Mouse (Mus musculus) forebrain, postnatal 0 days (tissue): Measurements from ENCODE around the gene Ulbp1. TPM values are rescaled to one million over a fixed set of nuclear protein-coding genes. Genes with fewer than 3 reads are reported as not detected.
A peak's percentile ranks its signal among the peaks of the same experiment; 100 is the strongest.
"Not testable (repeated sequence)": the region's sequence is repeated elsewhere in the genome, so short reads cannot be mapped to it uniquely, and the experiment has no call there.

ENCODE experiments used
- ATAC-seq: fragments of 200-750 bp; cut with Nextera tagmentation; 2 replicates; pipeline ENCODE4 v1.8.0; 2017; ENCODE audit warnings: mild to moderate bottlenecking, moderate library complexity
- DNase-seq: peaks from one replicate; pipeline ENCODE4 v3.0.0-alpha.2; 2015
- H3K27ac ChIP-seq: fragments of 300-500 bp; sonication (generic); 2 replicates; pipeline ENCODE4 v1.5.1; 2014; ENCODE audit warnings: low read depth, mild to moderate bottlenecking, antibody characterized with exemption, low read length, moderate library complexity, mixed read lengths
- H3K27me3 ChIP-seq: fragments of 300-500 bp; sonication (generic); 2 replicates; pipeline ENCODE4 v1.6.1; 2014; ENCODE audit warnings: mild to moderate bottlenecking, low read length, mixed read lengths; ENCODE audit not compliant: insufficient read depth
- H3K36me3 ChIP-seq: fragments of 300-500 bp; sonication (generic); 2 replicates; pipeline ENCODE4 v1.6.1; 2014; ENCODE audit warnings: mild to moderate bottlenecking, moderate library complexity; ENCODE audit not compliant: insufficient read depth
- H3K4me1 ChIP-seq: fragments of 300-500 bp; sonication (generic); 2 replicates; pipeline ENCODE4 v1.6.1; 2014; ENCODE audit warnings: antibody characterized with exemption; ENCODE audit not compliant: insufficient read depth
- H3K4me2 ChIP-seq: fragments of 300-500 bp; sonication (generic); 2 replicates; pipeline ENCODE4 v1.6.1; 2014; ENCODE audit warnings: low read depth, mild to moderate bottlenecking, moderate library complexity
- H3K4me3 ChIP-seq: fragments of 300-500 bp; sonication (generic); 2 replicates; pipeline ENCODE4 v1.5.1; 2014; ENCODE audit warnings: low read depth, low read length, mixed read lengths
- H3K9ac ChIP-seq: fragments of 300-500 bp; sonication (generic); 2 replicates; pipeline ENCODE4 v1.6.1; 2014; ENCODE audit warnings: mild to moderate bottlenecking
- H3K9me3 ChIP-seq: fragments of 300-500 bp; sonication (generic); 2 replicates; pipeline ENCODE4 v1.6.1; 2016; ENCODE audit warnings: low read length
- CTCF ChIP-seq: sonication (generic); IDR thresholded peaks from 2 replicates; pipeline ENCODE4 v1.5.1; 2016; ENCODE audit warnings: antibody characterized with exemption, control low read depth, low read depth
- WGBS: fragments of 180-500 bp; shearing (Covaris S2); extraction: QIAGEN DNeasy Blood & Tissue Kit; methylation state at CpG from one replicate; pipeline ENCODE4 v1.1.7; 2014; 5-methylcytosine and 5-hydroxymethylcytosine counted together
- polyA plus RNA-seq: library from polyadenylated mRNA; unstranded; fragments of >200 nt; fragmentation: Nextera tagmentation; extraction: Ambion mirVana; gene quantifications from 2 replicates; pipeline ENCODE4 v1.2.1, GENCODE M21; 2015
- total RNA-seq: library from RNA; depleted of rRNA; stranded (reverse); fragments of >200 nt; gene quantifications from 2 replicates; pipeline ENCODE4 v1.2.3, GENCODE M21; 2014

Ulbp1 gene
- total and polyA plus RNA-seq, 2 experiments from 2014 or later: 0.17 to 3.5 TPM

DNA sequence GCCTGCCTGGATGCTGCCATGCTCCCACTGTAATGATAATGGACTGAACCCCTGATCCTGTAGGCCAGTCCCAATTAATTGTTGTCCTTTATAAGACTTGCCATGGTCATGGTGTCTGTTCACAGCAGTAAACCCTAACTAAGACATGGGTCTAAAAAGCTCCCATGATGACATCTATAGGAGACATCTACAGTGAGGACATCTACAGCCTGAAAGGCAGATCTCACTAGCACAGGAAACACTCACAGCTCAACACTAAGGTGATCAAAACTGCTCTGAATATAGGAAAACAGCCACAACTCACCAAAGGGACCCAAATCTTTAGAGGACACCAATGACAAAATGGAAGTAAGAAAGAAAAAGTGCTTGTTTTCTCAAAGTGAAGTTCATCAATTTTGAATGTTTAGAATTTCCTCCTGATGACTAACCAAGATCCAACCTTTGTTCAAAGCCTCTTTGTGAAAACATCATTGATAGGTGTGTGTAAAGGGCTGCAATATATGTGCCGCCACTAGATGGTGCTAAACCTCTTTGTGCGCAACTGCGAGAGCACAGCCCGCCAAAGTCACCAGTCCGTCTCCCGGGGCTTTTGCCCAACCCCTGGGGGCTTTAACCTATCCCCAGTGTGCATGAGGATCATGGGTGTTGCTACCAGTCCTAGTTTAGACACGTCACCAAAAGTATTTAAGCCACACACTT lies 3.6 kb downstream of the Ulbp1 start:
- not testable (repeated sequence) for H3K36me3 ChIP-seq, H3K27ac ChIP-seq, H3K4me3 ChIP-seq, H3K9me3 ChIP-seq, H3K27me3 ChIP-seq, H3K4me1 ChIP-seq, H3K9ac ChIP-seq
- WGBS: under 1% methylated on average over 7 of the region's 7 CpGs
- peak; percentile 60 for ATAC-seq
- peak overlapping the region; percentile 28 for H3K4me2 ChIP-seq
- TF ChIP-seq CTCF: peak; percentile 73
- peak; percentile 56 for DNase-seq

DNA sequence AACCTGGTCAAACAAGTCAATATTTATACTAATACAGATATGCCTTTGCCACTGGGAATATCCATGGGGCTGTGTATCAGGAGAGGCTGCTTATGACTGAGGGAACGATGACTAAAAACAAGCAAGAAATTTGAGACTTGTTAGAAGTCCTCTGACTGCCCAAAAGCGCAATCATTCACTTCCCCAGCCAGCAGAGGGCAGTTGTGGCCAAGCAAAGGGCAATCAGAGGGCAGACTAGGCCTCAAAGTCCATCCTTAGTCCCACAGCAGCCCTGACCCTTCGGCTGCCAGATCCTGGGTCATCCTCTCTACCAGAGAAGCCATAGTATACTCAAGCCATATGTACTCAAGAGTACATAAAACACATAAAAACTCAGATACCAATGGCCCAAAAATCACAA lies 11.4 kb downstream of the Ulbp1 start:
- DNase-seq: no peak
- Histone ChIP-seq H3K4me2 (no peak overlapping the region), H3K36me3 (no peaks in the 10 kb centered on the region), H3K4me1 (no peaks in the 10 kb centered on the region), H3K9me3 (0 out of 2 replicates have a peak, but pooled peaks cover 6% of the 10 kb centered on the region), H3K27me3 (no peaks in the 10 kb centered on the region), H3K27ac (no peak overlapping the region), H3K9ac (no peak overlapping the region), H3K4me3 (no peak overlapping the region)
- TF ChIP-seq CTCF: no peak
- ATAC-seq: no peak
- 56% methylated on average over 3 of the region's 3 CpGs for WGBS

DNA sequence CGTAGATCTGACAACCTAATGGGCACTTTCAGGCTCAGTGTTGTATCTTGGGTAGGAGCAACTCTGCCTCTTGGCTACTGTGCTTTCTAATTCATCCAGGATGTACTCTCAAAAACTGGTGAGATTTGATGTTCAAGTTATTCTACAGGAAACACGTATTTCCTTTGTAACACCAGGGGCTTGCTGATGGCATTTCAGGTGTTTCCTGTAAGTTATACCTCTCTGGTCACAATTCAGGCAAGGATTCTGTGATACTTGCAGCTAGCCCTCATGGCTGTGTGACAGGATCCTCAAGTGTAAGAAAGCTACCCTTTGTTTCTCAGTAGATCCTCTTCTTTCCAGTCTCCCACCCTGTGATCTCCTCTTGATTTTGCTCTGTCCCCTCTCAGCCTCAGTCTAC lies 34.5 kb downstream of the Ulbp1 start:
- Histone ChIP-seq H3K4me2 (no peak overlapping the region), H3K27me3 (no peaks in the 10 kb centered on the region), H3K4me3 (no peak overlapping the region), H3K9ac (no peak overlapping the region), H3K4me1 (no peaks in the 10 kb centered on the region), H3K36me3 (no peaks in the 10 kb centered on the region), H3K27ac (no peak overlapping the region), H3K9me3 (no peaks in the 10 kb centered on the region)
- no peak for ATAC-seq
- WGBS: 75% methylated on average over 2 of the region's 2 CpGs
- TF ChIP-seq CTCF: no peak
- no peak for DNase-seq

DNA sequence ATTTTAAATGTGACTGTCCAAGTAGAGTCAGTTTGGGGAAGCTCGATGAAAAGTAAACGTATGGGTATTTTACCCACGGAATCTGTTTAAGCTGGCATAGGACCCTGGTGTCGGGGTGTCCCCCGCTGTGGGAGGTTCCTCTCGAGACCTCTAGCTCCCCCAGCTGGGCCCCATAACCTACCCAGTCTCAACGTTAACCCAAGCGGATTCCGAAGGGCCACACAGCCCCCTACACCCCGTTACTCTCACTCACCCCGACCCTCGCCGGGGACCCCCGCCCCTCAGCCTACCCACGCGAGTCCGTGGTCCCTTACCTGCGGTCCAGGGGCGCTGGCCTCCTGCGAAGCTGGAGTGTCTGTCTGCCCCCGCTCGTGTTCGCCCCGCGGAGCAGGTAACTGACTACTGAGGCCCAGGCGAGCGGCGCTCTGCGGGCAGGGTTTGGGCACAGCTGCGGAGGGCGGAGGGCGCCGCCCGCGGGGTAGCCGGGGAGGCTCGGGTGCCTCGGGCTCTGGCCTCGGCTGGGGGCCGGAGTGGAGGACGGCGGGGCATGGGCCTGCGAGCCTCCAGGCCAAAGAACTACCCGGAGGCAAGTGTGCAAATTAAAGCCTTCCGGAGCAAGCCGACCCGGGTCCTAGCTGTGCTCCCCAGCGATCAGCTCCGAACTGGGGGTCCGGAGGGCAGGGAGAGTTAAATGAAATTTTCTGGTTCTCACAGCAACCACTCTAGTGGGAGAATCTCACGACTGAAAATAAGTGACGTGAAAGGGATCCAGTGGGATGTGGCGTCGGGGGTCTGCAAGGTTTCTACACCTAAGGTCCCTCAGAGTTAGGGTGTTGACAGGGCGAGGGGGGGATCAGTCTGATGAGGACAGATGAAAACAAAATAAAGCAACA lies 80.0 kb downstream of the Ulbp1 start:
- Histone ChIP-seq H3K36me3 (no peaks in the 10 kb centered on the region), H3K4me2 (peak overlapping the region; percentile 97), H3K4me1 (0 out of 2 replicates have a peak, but pooled peaks cover 3% of the 10 kb centered on the region), H3K4me3 (peak overlapping the region; percentile 51), H3K9me3 (no peaks in the 10 kb centered on the region), H3K27ac (no peak overlapping the region), H3K9ac (no peak overlapping the region), H3K27me3 (peaks cover 13% of the 10 kb centered on the region)
- no peak for DNase-seq
- ATAC-seq: no peak
- WGBS: 8% methylated on average over 55 of the region's 55 CpGs
- TF ChIP-seq CTCF: no peak

DNA sequence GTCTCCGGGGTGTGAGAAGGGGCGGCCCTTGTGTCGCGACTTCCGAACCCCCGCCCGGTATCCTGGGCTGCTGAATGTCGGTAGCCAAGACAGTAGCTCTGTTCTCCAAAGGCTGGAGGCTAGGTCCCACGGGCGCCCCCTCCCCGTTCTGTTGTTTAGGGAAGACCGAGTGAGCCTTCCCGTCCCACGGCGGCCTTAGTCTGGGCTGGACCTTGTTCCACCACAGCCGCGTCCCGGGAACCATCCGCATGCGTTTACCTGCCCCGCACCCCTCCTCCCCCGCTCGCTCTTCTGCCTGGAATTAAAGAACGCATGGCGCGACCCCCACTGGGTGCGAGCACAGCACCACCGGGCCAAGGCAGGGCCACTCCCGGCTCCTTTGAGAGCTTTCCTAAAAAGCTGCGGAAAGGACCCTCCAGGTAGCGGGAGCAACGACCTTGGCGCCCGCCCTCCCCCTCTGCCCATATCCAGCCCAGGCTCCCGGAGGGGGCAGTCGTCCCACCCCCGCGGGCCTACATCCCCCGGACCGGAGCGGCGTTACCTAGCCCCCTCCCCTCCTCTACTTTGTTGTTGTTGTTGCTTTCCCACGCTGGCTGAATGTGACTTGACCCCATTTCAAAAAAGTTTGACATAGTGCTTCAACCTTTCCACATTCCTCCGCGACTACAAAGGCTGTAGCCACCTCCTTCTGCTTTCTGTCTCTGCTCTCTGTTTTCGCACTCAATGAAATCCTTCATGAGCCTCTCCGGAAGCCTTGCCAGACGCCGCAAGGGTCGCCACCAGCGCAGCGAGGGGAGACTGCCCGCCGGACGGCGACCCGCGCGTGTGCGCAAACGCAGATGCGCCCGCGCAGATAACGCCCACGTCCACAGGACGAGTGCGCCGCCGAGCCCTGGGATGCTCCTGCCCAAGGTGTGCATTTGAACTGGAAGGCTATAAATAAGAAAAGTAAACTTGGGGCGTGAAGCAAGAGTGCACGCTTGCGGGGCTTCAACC lies 81.2 kb downstream of the Ulbp1 start:
- Histone ChIP-seq H3K36me3 (no peaks in the 10 kb centered on the region), H3K4me2 (peak overlapping the region; percentile 97), H3K4me3 (peak overlapping the region; percentile 51), H3K27ac (no peak overlapping the region), H3K4me1 (0 out of 2 replicates have a peak, but pooled peaks cover 3% of the 10 kb centered on the region), H3K9me3 (no peaks in the 10 kb centered on the region), H3K9ac (no peak overlapping the region), H3K27me3 (peaks cover 13% of the 10 kb centered on the region)
- peak; percentile 14; the same call in 1 of the 2 replicates for ATAC-seq
- DNase-seq: peak; percentile 3
- no peak for TF ChIP-seq CTCF
- WGBS: 2% methylated on average over 73 of the region's 73 CpGs

DNA sequence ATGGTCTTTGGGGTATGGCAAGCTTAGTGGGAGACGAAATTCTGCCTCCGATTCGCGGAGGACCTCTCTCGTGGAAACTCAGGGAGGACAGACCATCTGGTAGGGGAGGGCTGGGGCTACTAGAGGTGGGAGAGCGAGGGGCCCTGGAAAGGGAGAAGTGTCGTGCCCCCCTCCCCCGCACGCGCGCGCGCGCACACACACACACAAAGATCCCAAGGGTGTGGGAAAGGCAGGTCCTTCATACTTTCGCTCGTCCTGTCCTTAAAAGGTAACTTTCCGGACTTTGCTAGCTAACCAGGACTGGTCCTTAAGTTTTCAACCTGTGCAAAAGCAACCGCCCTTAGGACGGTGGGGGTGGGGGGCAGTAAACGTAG lies 81.9 kb downstream of the Ulbp1 start:
- Histone ChIP-seq H3K4me3 (peak overlapping the region; percentile 51), H3K9ac (0 out of 2 replicates have a peak overlapping the region, but pooled peaks have one; percentile 37), H3K36me3 (no peaks in the 10 kb centered on the region), H3K4me1 (0 out of 2 replicates have a peak, but pooled peaks cover 3% of the 10 kb centered on the region), H3K4me2 (peak overlapping the region; percentile 97), H3K9me3 (no peaks in the 10 kb centered on the region), H3K27ac (no peak overlapping the region), H3K27me3 (peaks cover 13% of the 10 kb centered on the region)
- peak; percentile 7 for DNase-seq
- TF ChIP-seq CTCF: no peak
- peak; percentile 23; the same call in 1 of the 2 replicates for ATAC-seq
- under 1% methylated on average over 19 of the region's 20 CpGs for WGBS
